Mouse (Mus musculus) stomach, postnatal 0 days (tissue): ENCODE results near the gene Ccdc181. TPM values are rescaled to one million over a fixed set of nuclear protein-coding genes. Genes with fewer than 3 reads are reported as not detected.
A peak's percentile ranks its signal among the peaks of the same experiment; 100 is the strongest.

Experiments
- ATAC-seq: fragments of 200-750 bp; cut with Nextera tagmentation; 2 replicates; pipeline ENCODE4 v1.8.0; 2017; ENCODE audit not compliant: low FRiP score, low TSS enrichment
- DNase-seq: peaks from one replicate; pipeline ENCODE4 v3.0.0-alpha.2; 2016; ENCODE audit warnings: low spot score
- H3K27ac ChIP-seq: fragments of 300-500 bp; sonication (generic); replicated peaks from 2 replicates; pipeline ENCODE4 v1.5.1; 2014; ENCODE audit warnings: mild to moderate bottlenecking, control low read depth
- H3K27me3 ChIP-seq: fragments of 300-500 bp; sonication (generic); 2 replicates; pipeline ENCODE4 v1.6.1; 2014; ENCODE audit warnings: low read length; ENCODE audit not compliant: control insufficient read depth, insufficient read depth
- H3K36me3 ChIP-seq: fragments of 300-500 bp; sonication (generic); 2 replicates; pipeline ENCODE4 v1.6.1; 2014; ENCODE audit warnings: low read length, mixed read lengths; ENCODE audit not compliant: control insufficient read depth, insufficient read depth
- H3K4me1 ChIP-seq: fragments of 300-500 bp; sonication (generic); replicated peaks from 2 replicates; pipeline ENCODE4 v1.6.1; 2014; ENCODE audit warnings: antibody characterized with exemption; ENCODE audit not compliant: control insufficient read depth, insufficient read depth
- H3K4me2 ChIP-seq: fragments of 300-500 bp; sonication (generic); replicated peaks from 2 replicates; pipeline ENCODE4 v1.6.1; 2014; ENCODE audit warnings: low read depth, mild to moderate bottlenecking, control low read depth, moderate library complexity
- H3K4me3 ChIP-seq: fragments of 300-500 bp; sonication (generic); 2 replicates; pipeline ENCODE4 v1.5.1; 2014; ENCODE audit warnings: low read depth, low read length, control low read depth
- H3K9ac ChIP-seq: fragments of 300-500 bp; sonication (generic); 2 replicates; pipeline ENCODE4 v1.6.1; 2014; ENCODE audit warnings: mild to moderate bottlenecking, low read length, control low read depth, mixed read lengths
- H3K9me3 ChIP-seq: fragments of 300-500 bp; sonication (generic); 2 replicates; pipeline ENCODE4 v1.6.1; 2016; ENCODE audit warnings: low read length; ENCODE audit not compliant: control insufficient read depth
- CTCF ChIP-seq: IDR thresholded peaks from 2 replicates; pipeline ENCODE4 v1.5.1; 2016; ENCODE audit warnings: antibody characterized with exemption, low read depth, mild to moderate bottlenecking, moderate library complexity
- EP300 ChIP-seq: optimal IDR thresholded peaks from 2 replicates; pipeline ENCODE3; 2016; ENCODE audit warnings: antibody characterized with exemption
- WGBS: fragments of 180-500 bp; shearing (Covaris S2); extraction: QIAGEN DNeasy Blood & Tissue Kit; methylation state at CpG from one replicate; pipeline ENCODE4 v1.1.7; 2014; 5-methylcytosine and 5-hydroxymethylcytosine counted together
- polyA plus RNA-seq: library from polyadenylated mRNA; unstranded; fragments of >200 nt; fragmentation: Nextera tagmentation; extraction: Ambion mirVana; gene quantifications from 2 replicates; pipeline ENCODE4 v1.2.1, GENCODE M21; 2015

Gene Ccdc181
- polyA plus RNA-seq, 1 experiment from 2014 or later = 7.5 TPM

- no peak overlapping the region for H3K4me2 ChIP-seq
Measured at GRCm38 (mm10) chr1:164318474-164318873, 43.1 kb downstream of the Ccdc181 start.

GRCm38 (mm10) chr1:164319542-164320140 lies 44.3 kb downstream of the Ccdc181 start:
- Histone ChIP-seq H3K36me3 (no peaks in the 10 kb centered on the region), H3K27me3 (no peaks in the 10 kb centered on the region), H3K9ac (no peak overlapping the region), H3K4me2 (no peak overlapping the region), H3K9me3 (no peaks in the 10 kb centered on the region), H3K27ac (no peak overlapping the region; the same call in 1 of the 2 replicates), H3K4me3 (no peak overlapping the region), H3K4me1 (peaks cover 3% of the 10 kb centered on the region; the same call in 1 of the 2 replicates)
- TF ChIP-seq EP300 (no peak), CTCF (no peak)
- DNase-seq (no peak), ATAC-seq (no peak)
- WGBS = 46% methylated on average over 14 of the region's 14 CpGs

More at GRCm38 (mm10) chr1:164318474-164318873, 43.1 kb downstream of the Ccdc181 start:
- H3K4me3 ChIP-seq = no peak overlapping the region
- H3K27ac ChIP-seq = no peak overlapping the region
- peaks cover 3% of the 10 kb centered on the region; the same call in 1 of the 2 replicates for H3K4me1 ChIP-seq
- TF ChIP-seq EP300 (no peak), CTCF (no peak)
- no peaks in the 10 kb centered on the region for H3K27me3 ChIP-seq
- no peak overlapping the region for H3K9ac ChIP-seq
- ATAC-seq (no peak), DNase-seq (no peak)
- WGBS = 86% methylated on average over 5 of the region's 5 CpGs
- H3K9me3 ChIP-seq = no peaks in the 10 kb centered on the region
- no peaks in the 10 kb centered on the region for H3K36me3 ChIP-seq

- Histone ChIP-seq H3K27ac (peak overlapping the region; percentile 65; the same call in 1 of the 2 replicates), H3K4me1 (peaks cover 3% of the 10 kb centered on the region; the same call in 1 of the 2 replicates), H3K36me3 (no peaks in the 10 kb centered on the region), H3K9me3 (no peaks in the 10 kb centered on the region), H3K27me3 (no peaks in the 10 kb centered on the region), H3K9ac (no peak overlapping the region), H3K4me2 (no peak overlapping the region), H3K4me3 (no peak overlapping the region)
- TF ChIP-seq CTCF (no peak), EP300 (no peak)
- no peak for ATAC-seq
- DNase-seq = no peak
- 53% methylated on average over 5 of the region's 5 CpGs for WGBS
Measured at GRCm38 (mm10) chr1:164320731-164321130, 45.3 kb downstream of the Ccdc181 start.

GRCm38 (mm10) chr1:164321408-164321807 lies 46.0 kb downstream of the Ccdc181 start:
- 51% methylated on average over 10 of the region's 10 CpGs for WGBS
- no peak overlapping the region for H3K4me3 ChIP-seq
- peak overlapping the region; percentile 65; the same call in 1 of the 2 replicates for H3K27ac ChIP-seq
- H3K4me2 ChIP-seq = no peak overlapping the region
- H3K27me3 ChIP-seq = no peaks in the 10 kb centered on the region
- H3K9ac ChIP-seq = no peak overlapping the region
- TF ChIP-seq EP300 (no peak), CTCF (no peak)
- H3K9me3 ChIP-seq = no peaks in the 10 kb centered on the region
- peaks cover 3% of the 10 kb centered on the region; the same call in 1 of the 2 replicates for H3K4me1 ChIP-seq
- DNase-seq (peak; percentile 51), ATAC-seq (peak; percentile 72)
- no peaks in the 10 kb centered on the region for H3K36me3 ChIP-seq

GRCm38 (mm10) chr1:164322987-164323650 lies 47.7 kb downstream of the Ccdc181 start:
- DNase-seq (no peak), ATAC-seq (no peak)
- no peak overlapping the region for H3K9ac ChIP-seq
- no peaks in the 10 kb centered on the region for H3K36me3 ChIP-seq
- H3K4me3 ChIP-seq = no peak overlapping the region
- H3K4me2 ChIP-seq = no peak overlapping the region
- 55% methylated on average over 8 of the region's 8 CpGs for WGBS
- H3K27me3 ChIP-seq = no peaks in the 10 kb centered on the region
- no peak overlapping the region for H3K27ac ChIP-seq
- no peaks in the 10 kb centered on the region for H3K9me3 ChIP-seq
- peaks cover 5% of the 10 kb centered on the region; the same call in 1 of the 2 replicates for H3K4me1 ChIP-seq
- no peak for TF ChIP-seq CTCF

- Histone ChIP-seq H3K36me3 (no peaks in the 10 kb centered on the region), H3K4me2 (no peak overlapping the region), H3K9me3 (no peaks in the 10 kb centered on the region), H3K27me3 (no peaks in the 10 kb centered on the region), H3K9ac (no peak overlapping the region), H3K4me1 (peaks cover 7% of the 10 kb centered on the region; the same call in 1 of the 2 replicates), H3K27ac (no peak overlapping the region), H3K4me3 (no peak overlapping the region)
- DNase-seq = no peak
- ATAC-seq = no peak
- TF ChIP-seq EP300 (no peak), CTCF (no peak)
- 73% methylated on average over 4 of the region's 4 CpGs for WGBS
Measured at GRCm38 (mm10) chr1:164324221-164324620, 48.8 kb downstream of the Ccdc181 start.
